Mouse (Mus musculus): ENCODE data around the gene Hmg20b. TPM values are rescaled to one million over a fixed set of nuclear protein-coding genes. Genes with fewer than 3 reads are reported as not detected.

Hmg20b gene
- polyA plus RNA-seq (2015; fragmentation: Nextera tagmentation; extraction: Ambion mirVana): 99.8 and 111 TPM in 2 replicates

DNA sequence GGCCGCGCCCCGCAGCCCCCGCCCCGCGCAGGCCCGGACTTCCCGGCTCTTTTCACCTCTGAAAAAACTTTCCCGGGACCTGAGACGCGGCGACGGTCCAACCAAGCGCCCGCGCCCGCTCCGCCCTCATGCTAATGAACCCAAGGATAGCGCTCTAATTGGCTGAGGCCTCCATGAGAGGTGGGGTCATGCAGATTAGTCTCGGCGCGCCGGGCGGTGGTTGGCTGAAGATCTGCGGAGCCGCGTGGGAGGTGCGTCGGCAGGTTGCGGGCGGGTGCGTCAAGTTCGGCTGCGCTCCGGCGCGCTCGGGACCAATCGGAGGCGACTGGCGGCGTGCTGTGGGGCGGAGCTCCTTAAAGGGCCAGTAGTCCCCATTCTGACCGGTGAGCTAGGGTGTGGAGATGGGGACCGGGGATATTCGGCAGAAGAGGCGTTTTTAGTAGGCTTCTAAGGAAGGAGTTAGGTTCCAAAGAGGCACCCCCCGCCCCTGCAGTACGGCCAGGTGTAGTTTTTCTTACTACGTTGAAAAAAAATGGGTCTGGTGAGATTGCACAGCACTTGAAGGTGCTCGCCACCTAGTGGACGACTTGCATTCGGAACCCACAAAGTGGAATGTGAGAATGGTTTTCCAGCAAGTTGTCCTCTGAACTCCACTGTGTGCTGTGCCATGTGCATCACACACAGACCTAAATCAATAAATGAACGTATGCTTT, at the start of gene Hmg20b:
TSS of gene Hmg20b (minus strand) at position 130 of the 713 bp plus-strand sequence.
- under 1% methylated on average over 54 of the region's 54 CpGs for WGBS
- Histone ChIP-seq H3K4me1 (replicated peaks; ENCODE audit: control insufficient read depth, insufficient read depth, low read length) (no peaks in the 10 kb centered on the region), H3K27ac (ENCODE audit: low read depth, low read length) (peak within 1 kb of the TSS; percentile 75), H3K27me3 (replicated peaks; ENCODE audit: control insufficient read depth, insufficient read depth, low read length) (no peaks in the 10 kb centered on the region), H3K36me3 (ENCODE audit: control insufficient read depth, insufficient read depth) (peaks cover 13% of the 10 kb centered on the region; the same call in 1 of the 2 replicates), H3K9ac (ENCODE audit: low read depth, low read length) (peak within 1 kb of the TSS; percentile 73), H3K4me2 (replicated peaks; ENCODE audit: low read depth) (peak within 1 kb of the TSS; percentile 90), H3K9me3 (ENCODE audit: control insufficient read depth) (no peaks in the 10 kb centered on the region), H3K4me3 (ENCODE audit: low read depth, low read length) (peak within 1 kb of the TSS; percentile 76)
- peak; percentile 93 for TF ChIP-seq CTCF (IDR thresholded peaks at IDR 0.05; ENCODE audit: low read depth)
- ATAC-seq: peak; percentile 92

DNA sequence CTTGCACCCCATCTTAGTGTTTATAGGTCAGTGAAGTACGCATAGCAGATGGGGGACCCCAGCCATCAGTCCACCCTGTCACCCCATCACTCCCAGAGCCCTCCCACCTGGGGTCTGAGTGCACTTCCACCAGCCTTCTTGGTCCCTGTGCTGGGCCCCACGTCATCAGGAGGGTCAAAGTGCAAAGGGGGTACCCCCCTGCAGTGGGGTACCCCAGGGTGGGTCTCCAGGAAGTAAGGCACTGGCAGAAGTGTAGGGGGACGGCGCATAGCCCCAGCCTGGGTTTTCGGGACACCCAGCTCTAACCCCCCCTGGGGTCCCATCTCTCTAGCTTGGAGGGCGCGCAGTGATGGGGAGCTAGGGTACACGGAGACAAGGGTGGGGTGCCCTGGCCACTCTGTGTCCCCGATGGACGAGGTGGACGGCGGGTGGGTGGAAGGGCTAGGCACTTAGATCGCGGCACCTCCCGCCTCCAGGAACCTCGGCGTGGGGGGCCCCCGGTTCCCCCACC, 49.6 kb upstream of the Hmg20b start:
- 79% methylated on average over 18 of the region's 18 CpGs for WGBS
- Histone ChIP-seq H3K9ac (ENCODE audit: low read depth, low read length) (no peak overlapping the region), H3K4me2 (replicated peaks; ENCODE audit: low read depth) (peak overlapping the region; percentile 28; the same call in 1 of the 2 replicates), H3K9me3 (ENCODE audit: control insufficient read depth) (no peaks in the 10 kb centered on the region), H3K36me3 (ENCODE audit: control insufficient read depth, insufficient read depth) (peaks cover 20% of the 10 kb centered on the region; the same call in 1 of the 2 replicates), H3K4me1 (replicated peaks; ENCODE audit: control insufficient read depth, insufficient read depth, low read length) (peaks cover 12% of the 10 kb centered on the region), H3K27ac (ENCODE audit: low read depth, low read length) (no peak overlapping the region), H3K27me3 (replicated peaks; ENCODE audit: control insufficient read depth, insufficient read depth, low read length) (0 out of 2 replicates have a peak, but pooled peaks cover 4% of the 10 kb centered on the region), H3K4me3 (ENCODE audit: low read depth, low read length) (no peak overlapping the region)
- ATAC-seq: no peak
- TF ChIP-seq CTCF (IDR thresholded peaks at IDR 0.05; ENCODE audit: low read depth): no peak

DNA sequence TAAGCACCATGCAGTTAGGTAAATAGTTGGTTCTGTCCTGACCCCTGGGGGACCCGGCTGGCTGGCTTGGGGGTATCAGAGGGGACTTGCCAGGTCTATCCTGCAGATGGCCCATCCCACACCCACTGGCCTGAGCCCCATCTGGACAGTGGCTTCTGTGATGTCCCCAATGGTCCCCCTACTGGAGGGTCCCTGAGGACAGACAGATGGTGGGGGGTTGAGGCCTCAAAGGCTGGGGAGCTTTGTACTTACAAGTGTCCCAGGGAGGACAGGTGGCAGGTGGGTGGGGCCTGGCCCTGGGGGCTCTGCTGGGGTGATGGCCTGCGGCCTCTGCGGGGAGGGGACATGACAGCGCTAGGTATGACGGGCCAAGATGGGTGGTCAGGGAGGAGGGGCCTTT, 49.0 kb upstream of the Hmg20b start:
- 82% methylated on average over 5 of the region's 5 CpGs for WGBS
- Histone ChIP-seq H3K27ac (ENCODE audit: low read depth, low read length) (no peak overlapping the region), H3K9me3 (ENCODE audit: control insufficient read depth) (no peaks in the 10 kb centered on the region), H3K36me3 (ENCODE audit: control insufficient read depth, insufficient read depth) (peaks cover 17% of the 10 kb centered on the region; the same call in 1 of the 2 replicates), H3K27me3 (replicated peaks; ENCODE audit: control insufficient read depth, insufficient read depth, low read length) (0 out of 2 replicates have a peak, but pooled peaks cover 4% of the 10 kb centered on the region), H3K4me2 (replicated peaks; ENCODE audit: low read depth) (peak overlapping the region; percentile 28; the same call in 1 of the 2 replicates), H3K4me1 (replicated peaks; ENCODE audit: control insufficient read depth, insufficient read depth, low read length) (peaks cover 12% of the 10 kb centered on the region), H3K4me3 (ENCODE audit: low read depth, low read length) (no peak overlapping the region), H3K9ac (ENCODE audit: low read depth, low read length) (no peak overlapping the region)
- no peak for ATAC-seq
- no peak for TF ChIP-seq CTCF (IDR thresholded peaks at IDR 0.05; ENCODE audit: low read depth)

DNA sequence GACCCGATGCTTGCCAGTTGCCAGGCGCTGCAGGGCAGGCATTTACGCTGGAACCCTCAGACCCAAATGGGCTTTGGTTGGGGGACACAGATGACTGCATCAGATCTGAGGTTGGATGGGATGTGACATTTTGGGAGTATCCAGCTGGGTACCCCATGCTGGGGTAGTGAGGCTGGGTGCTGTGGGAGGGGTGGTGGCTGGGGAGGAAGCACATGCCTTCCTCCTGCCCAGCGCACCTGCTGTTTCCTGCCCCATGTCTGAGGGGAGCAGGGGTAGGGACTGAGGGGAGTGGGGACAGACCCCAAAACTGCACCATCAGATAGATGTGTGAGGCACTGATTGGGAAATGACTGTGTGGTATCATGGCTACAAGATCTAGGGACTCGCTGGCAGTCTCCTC, 46.5 kb upstream of the Hmg20b start:
- H3K4me1 ChIP-seq (replicated peaks; ENCODE audit: control insufficient read depth, insufficient read depth, low read length): peaks cover 5% of the 10 kb centered on the region
- ATAC-seq: no peak
- H3K4me3 ChIP-seq (ENCODE audit: low read depth, low read length): no peak overlapping the region
- 88% methylated on average over 5 of the region's 5 CpGs for WGBS
- no peak overlapping the region for H3K27ac ChIP-seq (ENCODE audit: low read depth, low read length)
- no peak overlapping the region for H3K9ac ChIP-seq (ENCODE audit: low read depth, low read length)
- TF ChIP-seq CTCF (IDR thresholded peaks at IDR 0.05; ENCODE audit: low read depth): no peak
- H3K4me2 ChIP-seq (replicated peaks; ENCODE audit: low read depth): no peak overlapping the region
- no peaks in the 10 kb centered on the region for H3K9me3 ChIP-seq (ENCODE audit: control insufficient read depth)
- H3K27me3 ChIP-seq (replicated peaks; ENCODE audit: control insufficient read depth, insufficient read depth, low read length): no peaks in the 10 kb centered on the region
- H3K36me3 ChIP-seq (ENCODE audit: control insufficient read depth, insufficient read depth): peaks cover 17% of the 10 kb centered on the region; the same call in 1 of the 2 replicates

DNA sequence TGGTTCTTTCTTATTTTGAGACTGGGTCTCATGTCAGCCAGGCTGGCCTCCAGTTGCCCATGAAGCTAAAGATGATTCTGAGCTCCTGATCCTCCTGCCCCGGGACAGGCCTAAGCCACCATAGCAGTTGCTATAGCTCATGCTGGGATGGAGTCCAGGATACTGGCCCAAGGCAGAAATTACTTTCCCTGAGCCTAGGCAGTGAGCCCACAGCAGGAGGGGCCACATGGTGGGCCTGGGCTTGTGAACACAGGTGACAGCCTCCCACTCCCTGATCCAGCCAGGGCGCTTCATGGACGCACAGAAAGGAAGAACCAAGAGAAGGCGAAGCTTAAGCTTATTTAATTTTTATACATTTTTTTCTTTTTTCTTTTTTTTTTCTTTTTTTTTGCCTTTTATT, 45.6 kb upstream of the Hmg20b start:
- H3K27ac ChIP-seq (ENCODE audit: low read depth, low read length): no peak overlapping the region; the same call in 1 of the 2 replicates
- no peak overlapping the region for H3K4me3 ChIP-seq (ENCODE audit: low read depth, low read length)
- H3K4me2 ChIP-seq (replicated peaks; ENCODE audit: low read depth): no peak overlapping the region
- 89% methylated on average over 4 of the region's 4 CpGs for WGBS
- TF ChIP-seq CTCF (IDR thresholded peaks at IDR 0.05; ENCODE audit: low read depth): no peak
- H3K36me3 ChIP-seq (ENCODE audit: control insufficient read depth, insufficient read depth): peaks cover 21% of the 10 kb centered on the region; the same call in 1 of the 2 replicates
- H3K4me1 ChIP-seq (replicated peaks; ENCODE audit: control insufficient read depth, insufficient read depth, low read length): no peaks in the 10 kb centered on the region; the same call in 1 of the 2 replicates
- H3K9me3 ChIP-seq (ENCODE audit: control insufficient read depth): no peaks in the 10 kb centered on the region
- no peak overlapping the region for H3K9ac ChIP-seq (ENCODE audit: low read depth, low read length)
- no peak for ATAC-seq
- no peaks in the 10 kb centered on the region for H3K27me3 ChIP-seq (replicated peaks; ENCODE audit: control insufficient read depth, insufficient read depth, low read length)

DNA sequence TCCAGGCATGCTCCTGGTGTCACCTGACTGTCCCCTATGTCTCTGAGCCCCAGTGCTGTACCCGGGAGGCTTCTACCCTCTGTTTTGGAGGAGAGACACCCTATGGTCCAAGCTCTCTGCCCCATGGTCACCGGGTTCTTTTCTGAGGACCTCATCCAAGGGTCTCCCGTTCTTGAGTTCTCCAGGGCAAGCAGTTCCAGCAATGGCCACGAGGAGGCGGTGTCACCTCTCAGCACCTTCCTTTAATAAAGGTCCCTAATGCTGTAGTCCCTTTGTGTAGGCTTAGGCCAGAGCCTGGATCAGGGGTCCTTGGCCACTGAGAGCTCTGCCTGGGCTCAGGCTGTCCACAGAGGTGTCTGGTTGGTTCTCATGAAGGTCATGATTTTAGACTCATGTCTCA, 44.8 kb upstream of the Hmg20b start:
- Histone ChIP-seq H3K36me3 (ENCODE audit: control insufficient read depth, insufficient read depth) (peaks cover 21% of the 10 kb centered on the region; the same call in 1 of the 2 replicates), H3K4me3 (ENCODE audit: low read depth, low read length) (no peak overlapping the region; the same call in 1 of the 2 replicates), H3K27me3 (replicated peaks; ENCODE audit: control insufficient read depth, insufficient read depth, low read length) (no peaks in the 10 kb centered on the region), H3K4me2 (replicated peaks; ENCODE audit: low read depth) (peak overlapping the region; percentile 79; the same call in 1 of the 2 replicates), H3K9me3 (ENCODE audit: control insufficient read depth) (no peaks in the 10 kb centered on the region), H3K9ac (ENCODE audit: low read depth, low read length) (no peak overlapping the region), H3K4me1 (replicated peaks; ENCODE audit: control insufficient read depth, insufficient read depth, low read length) (no peaks in the 10 kb centered on the region; the same call in 1 of the 2 replicates), H3K27ac (ENCODE audit: low read depth, low read length) (no peak overlapping the region)
- peak; percentile 93 for TF ChIP-seq CTCF (IDR thresholded peaks at IDR 0.05; ENCODE audit: low read depth)
- 20% methylated on average over 5 of the region's 5 CpGs for WGBS
- ATAC-seq: no peak
